Mouse (Mus musculus) hindbrain, embryonic 13.5 days (tissue): ENCODE measurements at regions not wholly inside any gene's neighbourhood (a gene's known extent, or its start where the extent isn't known, plus 50 kb on each side); places are given as distances from the start of the nearest gene placed in this dataset.

Experiments
- ATAC-seq: fragments of 200-750 bp; cut with Nextera tagmentation; 2 replicates; pipeline ENCODE4 v1.8.0; 2017; ENCODE audit warnings: moderate TSS enrichment; ENCODE audit not compliant: low FRiP score
- H3K27ac ChIP-seq: fragments of 300-500 bp; sonication (generic); 2 replicates; pipeline ENCODE4 v1.5.1; 2015; ENCODE audit warnings: inconsistent platforms, mild to moderate bottlenecking, moderate library complexity
- H3K27me3 ChIP-seq: fragments of 300-500 bp; sonication (generic); 2 replicates; pipeline ENCODE4 v1.6.1; 2015; ENCODE audit warnings: mild to moderate bottlenecking, inconsistent platforms
- H3K36me3 ChIP-seq: fragments of 300-500 bp; sonication (generic); 2 replicates; pipeline ENCODE4 v1.6.1; 2015; ENCODE audit warnings: mild to moderate bottlenecking, inconsistent platforms
- H3K4me1 ChIP-seq: fragments of 300-500 bp; sonication (generic); replicated peaks from 2 replicates; pipeline ENCODE4 v1.6.1; 2015; ENCODE audit warnings: inconsistent platforms
- H3K4me2 ChIP-seq: fragments of 300-500 bp; sonication (generic); 2 replicates; pipeline ENCODE4 v1.6.1; 2015; ENCODE audit warnings: inconsistent platforms, mild to moderate bottlenecking, moderate library complexity
- H3K4me3 ChIP-seq: fragments of 300-500 bp; sonication (generic); 2 replicates; pipeline ENCODE4 v1.5.1; 2015; ENCODE audit warnings: mild to moderate bottlenecking, inconsistent platforms
- H3K9ac ChIP-seq: fragments of 300-500 bp; sonication (generic); 2 replicates; pipeline ENCODE4 v1.6.1; 2015; ENCODE audit warnings: mild to moderate bottlenecking, inconsistent platforms
- H3K9me3 ChIP-seq: fragments of 300-500 bp; sonication (generic); 2 replicates; pipeline ENCODE4 v1.6.1; 2016; ENCODE audit warnings: inconsistent platforms
- WGBS: fragments of 180-500 bp; shearing (Covaris S2); methylation state at CpG from one replicate; pipeline ENCODE4 v1.1.7; 2015; 5-methylcytosine and 5-hydroxymethylcytosine counted together

DNA sequence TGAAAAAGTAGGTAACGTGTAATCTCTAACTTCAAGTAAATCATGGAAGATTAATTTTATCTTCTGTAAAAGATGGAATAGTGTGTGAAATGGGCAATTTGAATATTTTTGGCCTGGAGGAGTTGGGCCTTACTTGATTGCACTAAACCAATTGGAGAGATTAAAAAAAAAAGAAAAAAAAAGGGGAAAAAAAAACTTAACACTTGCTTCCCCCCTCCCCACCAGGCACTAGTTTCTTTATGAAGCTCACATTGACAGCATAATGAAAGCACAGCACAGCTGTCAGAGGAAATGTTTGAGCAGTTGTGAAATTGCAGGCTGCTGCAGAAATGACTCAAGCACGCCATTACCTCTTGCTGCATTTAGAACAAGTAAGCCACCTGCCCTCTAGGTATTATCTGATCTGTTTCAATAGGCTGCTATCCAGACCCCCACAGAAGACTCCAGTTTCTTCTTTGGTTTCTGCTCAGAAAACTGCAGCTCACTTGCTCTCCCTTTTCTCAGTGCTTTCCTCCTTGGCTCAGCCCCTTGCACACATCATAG, 297.9 kb downstream of the D3Ertd751e start:
- no peak for ATAC-seq
- Histone ChIP-seq H3K27me3 (no peaks in the 10 kb centered on the region), H3K9me3 (no peaks in the 10 kb centered on the region), H3K9ac (no peak overlapping the region), H3K27ac (no peak overlapping the region), H3K4me1 (0 out of 2 replicates have a peak, but pooled peaks cover 3% of the 10 kb centered on the region), H3K36me3 (no peaks in the 10 kb centered on the region), H3K4me2 (no peak overlapping the region), H3K4me3 (no peak overlapping the region)
- WGBS: 77% methylated on average over 2 of the region's 2 CpGs

DNA sequence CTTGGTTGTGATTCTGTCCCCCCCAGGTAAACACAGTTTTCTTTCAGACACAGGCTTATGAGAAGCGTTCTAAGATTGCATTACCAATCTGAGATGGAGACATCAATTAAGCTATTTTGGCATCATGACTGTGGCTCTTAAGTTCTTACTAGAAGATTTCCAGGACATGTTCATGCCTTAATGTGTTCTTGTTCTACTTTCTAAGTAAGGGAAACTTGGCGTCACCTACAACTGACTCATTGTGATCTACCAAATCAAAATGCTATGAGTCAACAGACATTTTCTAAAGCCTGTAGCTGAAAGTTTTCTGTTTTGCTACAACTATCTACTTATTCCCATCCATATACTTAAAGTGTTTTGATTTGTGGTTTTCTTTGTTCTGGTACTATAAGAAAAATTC, 298.5 kb downstream of the D3Ertd751e start:
- Histone ChIP-seq H3K27ac (no peak overlapping the region), H3K4me1 (0 out of 2 replicates have a peak, but pooled peaks cover 3% of the 10 kb centered on the region), H3K4me2 (no peak overlapping the region), H3K9ac (no peak overlapping the region), H3K27me3 (no peaks in the 10 kb centered on the region), H3K4me3 (no peak overlapping the region), H3K36me3 (no peaks in the 10 kb centered on the region), H3K9me3 (no peaks in the 10 kb centered on the region)
- ATAC-seq: no peak
- 95% methylated on average over 2 of the region's 2 CpGs for WGBS

DNA sequence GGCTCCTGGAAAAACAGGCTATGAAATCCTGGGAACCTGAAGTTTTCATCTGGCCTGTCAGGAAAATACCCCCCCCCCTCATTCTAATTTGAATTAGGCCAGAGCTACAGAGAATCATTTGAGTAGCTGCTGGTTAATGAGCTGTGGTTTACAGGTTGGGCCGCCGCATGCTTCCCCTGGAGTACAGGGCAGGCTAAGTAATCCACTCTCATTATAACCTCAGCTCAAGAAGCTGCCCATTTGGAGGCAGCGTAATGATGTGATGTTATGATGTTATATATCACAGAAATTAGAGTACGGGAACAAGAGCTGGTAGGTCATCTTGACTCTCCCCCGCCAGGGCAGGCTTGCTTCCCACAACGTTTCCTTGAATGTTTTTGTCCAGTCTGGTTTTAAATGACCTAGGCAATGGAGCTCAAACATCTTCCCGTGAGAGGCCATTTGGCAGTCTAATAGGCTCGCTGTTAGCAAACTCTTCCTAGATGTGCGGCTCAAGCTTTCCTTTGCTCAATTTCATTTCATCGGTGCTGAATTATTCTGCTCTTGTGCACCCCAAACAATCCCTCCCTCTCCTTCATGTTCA, 315.0 kb downstream of the D3Ertd751e start:
- Histone ChIP-seq H3K27ac (no peak overlapping the region), H3K9ac (no peak overlapping the region), H3K4me2 (no peak overlapping the region), H3K4me1 (no peaks in the 10 kb centered on the region), H3K9me3 (no peaks in the 10 kb centered on the region), H3K4me3 (no peak overlapping the region), H3K27me3 (no peaks in the 10 kb centered on the region), H3K36me3 (no peaks in the 10 kb centered on the region)
- ATAC-seq: peak; percentile 36; the same call in 1 of the 2 replicates
- 78% methylated on average over 10 of the region's 10 CpGs for WGBS

DNA sequence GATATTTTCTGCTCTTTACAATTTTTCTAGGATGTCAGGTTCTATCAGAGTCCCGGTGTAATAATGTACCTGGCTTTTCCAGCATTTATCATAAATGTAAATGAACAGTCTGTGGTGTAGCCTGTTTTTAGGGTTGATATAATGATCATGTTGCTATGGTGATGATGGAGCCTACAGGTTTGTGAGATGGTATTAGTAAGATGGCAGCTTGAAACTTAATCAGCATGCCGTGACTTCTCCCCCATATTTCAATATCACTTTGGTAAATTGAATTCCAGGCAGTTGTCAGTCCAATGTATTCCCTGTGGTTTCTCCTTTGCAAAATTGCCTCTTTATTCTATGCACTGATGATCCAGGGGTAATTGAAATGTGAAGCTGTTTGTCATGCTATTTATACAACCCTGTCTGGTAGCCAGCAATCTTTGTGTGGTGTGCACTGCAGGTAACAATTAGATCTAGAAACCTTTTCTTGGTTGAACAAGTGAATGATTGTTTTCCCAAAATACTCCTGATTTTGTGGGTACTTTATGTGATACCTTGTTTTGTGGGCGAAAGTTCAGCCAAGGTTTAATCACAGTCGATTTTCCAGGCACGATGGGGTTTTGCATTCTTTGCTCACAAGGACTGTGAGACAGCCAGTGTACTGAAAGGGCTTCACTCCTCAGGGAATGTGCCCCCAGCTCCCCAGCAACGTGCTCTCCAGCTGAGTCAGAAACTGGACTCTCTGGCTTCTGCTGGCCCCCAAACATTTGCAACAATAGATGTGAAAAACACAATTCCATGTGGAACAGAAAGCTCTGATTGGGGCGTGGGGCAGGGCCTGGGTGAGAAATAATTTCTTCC, 322.9 kb downstream of the D3Ertd751e start:
- WGBS: 19% methylated on average over 7 of the region's 7 CpGs
- Histone ChIP-seq H3K4me2 (no peak overlapping the region), H3K36me3 (no peaks in the 10 kb centered on the region), H3K4me1 (peaks cover 18% of the 10 kb centered on the region), H3K27ac (peak overlapping the region; percentile 71), H3K27me3 (no peaks in the 10 kb centered on the region), H3K9ac (no peak overlapping the region), H3K4me3 (no peak overlapping the region), H3K9me3 (no peaks in the 10 kb centered on the region)
- peak; percentile 84 for ATAC-seq

DNA sequence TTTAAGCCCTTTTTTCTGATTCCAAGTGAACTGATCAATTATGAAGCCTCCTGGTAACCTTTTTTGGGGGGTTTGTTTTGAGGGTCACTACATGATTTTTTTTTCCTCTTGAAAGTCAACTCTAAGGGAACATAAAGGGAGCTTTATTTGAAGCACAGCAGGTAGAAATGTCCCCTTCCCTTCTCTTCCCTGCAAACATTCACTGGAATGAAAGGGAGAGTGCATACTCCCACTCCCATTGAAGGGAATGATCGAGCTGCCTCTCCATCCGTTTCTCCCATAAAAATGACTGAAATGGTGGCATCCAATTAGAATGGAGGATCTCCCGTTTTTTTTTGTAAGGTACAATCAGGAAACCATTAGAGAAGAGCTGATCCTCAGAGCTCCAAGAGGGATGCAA, 323.6 kb downstream of the D3Ertd751e start:
- no peaks in the 10 kb centered on the region for H3K36me3 ChIP-seq
- H3K4me2 ChIP-seq: no peak overlapping the region
- no peaks in the 10 kb centered on the region for H3K9me3 ChIP-seq
- no peak overlapping the region for H3K4me3 ChIP-seq
- peaks cover 18% of the 10 kb centered on the region for H3K4me1 ChIP-seq
- 0 out of 2 replicates have a peak, but pooled peaks cover 4% of the 10 kb centered on the region for H3K27me3 ChIP-seq
- 10% methylated on average over 3 of the region's 3 CpGs for WGBS
- no peak overlapping the region for H3K9ac ChIP-seq
- peak overlapping the region; percentile 71 for H3K27ac ChIP-seq
- no peak for ATAC-seq

DNA sequence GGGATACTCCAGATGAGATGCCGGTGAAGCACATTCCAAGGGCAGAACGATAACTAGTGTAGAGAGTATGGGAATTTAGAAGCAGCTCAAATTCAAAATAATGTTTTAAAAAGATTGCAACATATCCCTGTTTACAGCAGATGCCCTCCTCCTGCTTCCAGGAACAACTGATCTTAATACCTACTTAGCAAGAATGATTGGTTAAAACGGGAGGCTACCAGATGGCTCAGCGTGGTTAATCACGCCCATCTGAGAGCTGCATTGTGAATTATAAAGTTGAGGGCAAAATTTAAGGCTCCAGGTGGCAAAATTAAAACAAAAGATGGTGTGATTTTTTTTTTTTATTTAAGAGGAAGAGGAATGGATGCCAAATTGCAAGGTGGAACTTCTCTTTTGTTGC, 324.6 kb downstream of the D3Ertd751e start:
- no peak overlapping the region for H3K4me2 ChIP-seq
- no peak overlapping the region for H3K9ac ChIP-seq
- no peaks in the 10 kb centered on the region for H3K36me3 ChIP-seq
- H3K27ac ChIP-seq: no peak overlapping the region
- WGBS: 81% methylated on average over 5 of the region's 5 CpGs
- H3K4me3 ChIP-seq: no peak overlapping the region
- ATAC-seq: no peak
- H3K9me3 ChIP-seq: no peaks in the 10 kb centered on the region
- peaks cover 18% of the 10 kb centered on the region for H3K4me1 ChIP-seq
- 0 out of 2 replicates have a peak, but pooled peaks cover 4% of the 10 kb centered on the region for H3K27me3 ChIP-seq

DNA sequence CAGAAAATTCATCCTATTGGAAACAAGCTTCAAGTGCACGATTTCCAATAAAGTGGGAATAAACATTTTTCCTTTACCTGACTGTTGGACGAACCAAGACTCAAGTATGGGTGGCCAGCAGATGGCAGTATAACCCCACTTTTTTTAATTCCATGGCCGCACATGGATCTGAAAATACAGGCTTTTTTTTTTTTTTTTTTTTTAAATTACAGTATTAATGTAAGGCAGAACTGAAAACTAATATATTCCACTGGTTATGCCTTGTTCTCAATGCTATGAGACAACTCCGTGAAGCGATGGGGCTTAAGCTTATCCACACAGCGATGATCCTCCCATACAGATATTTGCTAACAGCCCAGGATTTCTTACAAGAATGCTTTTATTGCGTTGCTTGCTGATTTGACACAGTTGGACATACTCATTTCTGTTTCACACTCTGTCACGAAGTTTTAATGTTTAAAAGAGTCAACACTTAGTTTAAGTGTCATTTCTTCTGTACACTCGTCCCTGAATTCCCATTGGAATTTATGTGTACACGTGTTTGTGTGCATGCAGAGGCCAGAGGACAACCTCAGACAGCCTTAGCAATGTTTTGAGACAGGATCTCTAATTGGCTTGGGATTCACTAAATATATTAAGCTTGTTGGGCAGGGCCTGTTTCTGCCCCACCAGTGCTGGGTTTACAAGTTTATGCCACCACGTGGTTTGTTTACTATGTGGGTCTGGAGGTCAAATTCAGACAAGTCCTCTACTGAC, 332.3 kb downstream of the D3Ertd751e start:
- 42% methylated on average over 11 of the region's 11 CpGs for WGBS
- Histone ChIP-seq H3K4me3 (no peak overlapping the region), H3K36me3 (no peaks in the 10 kb centered on the region), H3K27me3 (0 out of 2 replicates have a peak, but pooled peaks cover 4% of the 10 kb centered on the region), H3K9ac (no peak overlapping the region), H3K4me2 (peak overlapping the region; percentile 23; the same call in 1 of the 2 replicates), H3K9me3 (no peaks in the 10 kb centered on the region), H3K4me1 (no peaks in the 10 kb centered on the region), H3K27ac (no peak overlapping the region)
- 0 out of 2 replicates have a peak, but pooled peaks have one; percentile 54 for ATAC-seq

DNA sequence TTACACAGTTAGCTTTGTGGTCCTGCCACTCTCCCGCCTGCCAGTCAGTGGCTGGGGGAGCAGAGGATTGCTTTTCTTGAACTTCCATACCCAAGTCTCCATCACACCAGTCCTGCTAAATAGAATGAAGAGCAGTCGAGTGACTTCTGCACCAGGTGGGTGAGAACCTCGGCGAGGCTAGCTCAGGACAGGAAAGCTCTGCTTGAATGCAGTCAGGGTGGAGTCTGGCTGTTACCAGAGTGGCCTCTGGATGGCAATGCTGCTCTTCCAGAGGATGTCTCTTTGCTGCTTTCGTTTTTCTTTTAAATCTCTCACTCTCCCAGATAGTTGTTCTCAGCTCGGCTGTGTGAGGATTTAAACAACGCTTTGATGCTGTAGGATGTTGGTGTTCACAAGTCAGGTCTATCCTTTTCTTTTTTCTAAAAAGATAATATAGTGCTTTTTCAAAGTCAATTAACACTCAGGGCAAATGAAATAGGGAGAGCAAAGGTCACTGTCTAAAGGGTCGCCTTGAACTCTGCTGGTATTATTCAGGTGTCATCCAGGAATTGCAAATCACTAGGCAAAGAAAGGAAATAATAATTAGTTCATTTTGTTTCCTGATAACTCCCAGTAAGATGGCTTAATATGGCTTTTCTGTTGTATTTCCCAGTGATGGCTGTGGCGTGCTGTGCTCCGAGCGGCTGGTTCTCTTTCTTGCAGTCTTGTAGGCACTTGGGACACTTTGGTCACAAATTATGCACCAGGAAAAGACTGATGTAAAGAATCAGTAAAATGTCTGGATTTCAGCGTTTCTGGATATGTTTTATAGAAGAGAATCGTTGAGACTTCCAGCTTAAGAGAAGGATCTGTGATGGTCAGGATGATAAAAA, 368.8 kb downstream of the D3Ertd751e start:
- H3K4me2 ChIP-seq: peak overlapping the region; percentile 42
- ATAC-seq: peak; percentile 93
- H3K9ac ChIP-seq: no peak overlapping the region
- no peaks in the 10 kb centered on the region for H3K36me3 ChIP-seq
- H3K9me3 ChIP-seq: no peaks in the 10 kb centered on the region
- no peak overlapping the region for H3K27ac ChIP-seq
- no peaks in the 10 kb centered on the region for H3K27me3 ChIP-seq
- 28% methylated on average over 13 of the region's 13 CpGs for WGBS
- peaks cover 10% of the 10 kb centered on the region for H3K4me1 ChIP-seq
- no peak overlapping the region for H3K4me3 ChIP-seq

DNA sequence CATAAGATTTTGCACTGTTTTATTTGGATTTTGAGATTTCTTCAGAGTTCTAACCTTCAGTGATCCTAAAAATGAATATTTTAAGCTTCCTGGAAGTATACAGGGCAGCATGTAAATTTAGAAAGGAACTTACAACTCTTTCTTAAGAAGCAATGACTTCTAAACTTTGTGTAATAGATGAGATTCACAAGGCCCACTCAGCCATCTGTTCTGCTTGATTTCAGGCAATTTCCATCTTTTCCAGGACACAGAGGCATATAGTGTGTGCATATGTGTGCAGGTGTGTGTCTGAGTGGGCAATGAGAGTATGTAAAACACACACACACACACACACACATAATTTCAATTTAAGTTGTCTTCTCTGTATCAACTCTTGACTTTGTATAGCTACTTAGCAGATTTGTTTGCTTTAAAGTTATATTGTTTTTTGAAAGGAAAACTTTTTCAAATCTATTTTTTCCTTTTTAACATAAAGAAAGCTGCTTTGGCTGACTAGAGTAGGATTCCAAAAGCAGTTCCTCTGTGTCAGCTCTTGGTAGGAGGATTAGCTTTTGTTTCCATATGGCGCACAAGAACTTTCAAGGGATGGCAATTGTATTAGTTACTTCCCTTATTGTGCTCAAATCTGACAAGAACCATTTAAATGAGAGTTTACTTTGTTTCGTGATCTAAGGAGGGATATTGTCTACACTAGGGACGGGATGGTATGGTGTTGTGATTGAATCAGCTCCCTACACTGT, 387.6 kb downstream of the D3Ertd751e start:
- Histone ChIP-seq H3K36me3 (no peaks in the 10 kb centered on the region), H3K9me3 (no peaks in the 10 kb centered on the region), H3K4me1 (no peaks in the 10 kb centered on the region), H3K27ac (no peak overlapping the region), H3K4me3 (no peak overlapping the region), H3K27me3 (no peaks in the 10 kb centered on the region), H3K9ac (no peak overlapping the region), H3K4me2 (no peak overlapping the region)
- no peak for ATAC-seq
- 85% methylated on average over 3 of the region's 3 CpGs for WGBS

DNA sequence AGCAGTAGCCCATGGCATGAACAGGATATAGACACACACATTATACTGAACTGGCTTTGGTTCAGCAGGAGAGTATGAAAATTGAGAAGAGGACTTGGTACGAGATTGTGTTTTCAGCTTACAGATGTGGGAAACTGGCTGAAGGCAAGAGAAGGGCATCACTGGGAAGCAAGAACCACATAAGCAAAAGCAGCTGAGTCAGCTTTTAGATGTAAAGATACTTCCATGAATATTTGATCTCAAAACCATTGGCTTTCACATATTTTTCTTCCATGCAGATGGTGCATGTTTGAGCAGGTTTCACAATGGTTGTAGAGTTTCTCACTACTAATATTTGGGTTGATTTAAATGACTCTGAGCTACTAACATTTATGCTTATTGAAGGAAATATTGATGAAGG, 389.9 kb downstream of the D3Ertd751e start:
- no peaks in the 10 kb centered on the region for H3K36me3 ChIP-seq
- no peaks in the 10 kb centered on the region for H3K27me3 ChIP-seq
- no peak overlapping the region for H3K9ac ChIP-seq
- no peak overlapping the region for H3K27ac ChIP-seq
- no peak for ATAC-seq
- no peaks in the 10 kb centered on the region for H3K4me1 ChIP-seq
- no peak overlapping the region for H3K4me2 ChIP-seq
- WGBS: 97% methylated on average over 1 of the region's 1 CpGs
- no peak overlapping the region for H3K4me3 ChIP-seq
- H3K9me3 ChIP-seq: no peaks in the 10 kb centered on the region

DNA sequence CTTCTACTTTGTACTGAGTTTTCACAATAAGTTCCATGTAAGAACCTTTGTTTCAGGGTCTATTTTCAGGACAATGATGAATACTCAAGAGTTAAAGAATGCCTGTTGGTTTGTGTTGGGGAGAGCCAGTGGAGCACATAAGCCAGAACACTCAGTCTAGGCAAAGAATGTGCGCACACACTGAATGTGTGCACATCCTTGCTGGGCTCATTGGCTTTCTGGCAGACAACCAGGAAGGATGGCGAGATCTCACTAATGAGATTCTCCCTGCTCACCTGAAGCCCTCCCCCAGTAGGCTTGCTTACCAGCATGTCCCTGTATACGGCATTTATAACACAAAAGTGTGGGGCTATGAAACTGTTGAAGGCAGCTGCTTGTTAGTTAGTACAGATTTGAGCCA, 411.0 kb downstream of the D3Ertd751e start:
- Histone ChIP-seq H3K27ac (no peak overlapping the region), H3K9me3 (no peaks in the 10 kb centered on the region), H3K4me3 (no peak overlapping the region), H3K36me3 (no peaks in the 10 kb centered on the region), H3K27me3 (no peaks in the 10 kb centered on the region), H3K4me1 (no peaks in the 10 kb centered on the region), H3K9ac (no peak overlapping the region), H3K4me2 (no peak overlapping the region)
- WGBS: 87% methylated on average over 3 of the region's 3 CpGs
- ATAC-seq: no peak
